Mouse (Mus musculus): ENCODE measurements around the gene Enc1. TPM values are rescaled to one million over a fixed set of nuclear protein-coding genes. Genes with fewer than 3 reads are reported as not detected.
A peak's percentile ranks its signal among the peaks of the same experiment; 100 is the strongest.

The Enc1 gene
- total RNA-seq, 2 experiments from 2014 or later, result 1.1 to 4.8 TPM

GRCm38 (mm10) chr13:97291354-97291753, 50.4 kb downstream of the Enc1 start:
- intact Hi-C loops (cut with DNase I), result no loop called here
- no peak for DNase-seq
- Histone ChIP-seq H3K27ac (no peak overlapping the region), H3K4me3 (no peak overlapping the region)
- TF ChIP-seq CTCF (IDR thresholded peaks at IDR 0.05), result no peak

GRCm38 (mm10) chr13:97292026-97292425, 51.1 kb downstream of the Enc1 start:
- Histone ChIP-seq H3K4me3 (no peak overlapping the region), H3K27ac (no peak overlapping the region)
- intact Hi-C loops (cut with DNase I), result no loop called here
- TF ChIP-seq CTCF (IDR thresholded peaks at IDR 0.05), result no peak
- DNase-seq, result no peak

- H3K4me3 ChIP-seq, result no peak overlapping the region
- TF ChIP-seq CTCF (IDR thresholded peaks at IDR 0.05), result no peak
- no peak overlapping the region for H3K27ac ChIP-seq
- intact Hi-C loops (cut with DNase I), result no loop called here
- DNase-seq, result no peak
Measured at GRCm38 (mm10) chr13:97292451-97293245, 51.7 kb downstream of the Enc1 start.

GRCm38 (mm10) chr13:97295101-97295852, 54.4 kb downstream of the Enc1 start:
- H3K27ac ChIP-seq, result peak overlapping the region; percentile 65
- peak; percentile 56 for DNase-seq
- H3K4me3 ChIP-seq, result no peak overlapping the region; the same call in 1 of the 2 replicates
- no peak for TF ChIP-seq CTCF (IDR thresholded peaks at IDR 0.05)
- intact Hi-C loops (cut with DNase I), result no loop called here

- intact Hi-C loops (cut with DNase I), result no loop called here
- H3K4me3 ChIP-seq, result no peak overlapping the region; the same call in 1 of the 2 replicates
- DNase-seq, result no peak
- H3K27ac ChIP-seq, result peak overlapping the region; percentile 65
- TF ChIP-seq CTCF (IDR thresholded peaks at IDR 0.05), result no peak
Measured at GRCm38 (mm10) chr13:97295853-97296219, 54.9 kb downstream of the Enc1 start.

GRCm38 (mm10) chr13:97296281-97296680, 55.4 kb downstream of the Enc1 start:
- H3K27ac ChIP-seq, result no peak overlapping the region
- no peak for TF ChIP-seq CTCF (IDR thresholded peaks at IDR 0.05)
- DNase-seq, result no peak
- no peak overlapping the region for H3K4me3 ChIP-seq
- intact Hi-C loops (cut with DNase I), result no loop called here

- intact Hi-C loops (cut with DNase I), result no loop called here
Measured at GRCm38 (mm10) chr13:97296757-97297156, 55.9 kb downstream of the Enc1 start.

GRCm38 (mm10) chr13:97297418-97298050, 56.6 kb downstream of the Enc1 start:
- no peak for TF ChIP-seq CTCF (IDR thresholded peaks at IDR 0.05)
- intact Hi-C loops (cut with DNase I), result no loop called here
- H3K27ac ChIP-seq, result peak overlapping the region; percentile 28; the same call in 1 of the 2 replicates
- H3K4me3 ChIP-seq, result no peak overlapping the region
- DNase-seq, result no peak

More at GRCm38 (mm10) chr13:97296757-97297156, 55.9 kb downstream of the Enc1 start:
- no peak for TF ChIP-seq CTCF (IDR thresholded peaks at IDR 0.05)
- no peak for DNase-seq
- Histone ChIP-seq H3K4me3 (no peak overlapping the region), H3K27ac (no peak overlapping the region; the same call in 1 of the 2 replicates)

GRCm38 (mm10) chr13:97298896-97299295, 58.0 kb downstream of the Enc1 start:
- intact Hi-C loops (cut with DNase I), result no loop called here
- TF ChIP-seq CTCF (IDR thresholded peaks at IDR 0.05), result no peak

GRCm38 (mm10) chr13:97299877-97300873, 59.3 kb downstream of the Enc1 start:
- TF ChIP-seq CTCF (IDR thresholded peaks at IDR 0.05), result no peak
- Histone ChIP-seq H3K27ac (no peak overlapping the region), H3K4me3 (no peak overlapping the region)
- no peak for DNase-seq
- intact Hi-C loops (cut with DNase I), result no loop called here

More at GRCm38 (mm10) chr13:97298896-97299295, 58.0 kb downstream of the Enc1 start:
- Histone ChIP-seq H3K4me3 (no peak overlapping the region), H3K27ac (no peak overlapping the region)
- DNase-seq, result no peak

Other genes starting within 250 kb of the Enc1 start
- gene 1700029F12Rik, start 206.7 kb upstream of the Enc1 start, total RNA-seq (2021), result not detected
- not detected for gene Fam169a, start 173.8 kb upstream of the Enc1 start, total RNA-seq (2021)
- 1 to 10 TPM in 1 of 2 experiments, not detected in 1; 7.3 TPM for gene Gm6169, start 141.9 kb upstream of the Enc1 start, total RNA-seq (2021)
- gene Gfm2, start 103.2 kb upstream of the Enc1 start, total RNA-seq (2021), result 10 to 100 TPM; 45.8 to 58.9 TPM
- gene Nsa2, start 103.2 kb upstream of the Enc1 start, total RNA-seq (2021), result 10 to 100 TPM; 41.5 to 48.3 TPM
- 10 to 100 TPM in 1 of 2 experiments, 1 to 10 TPM in 1; 7.6 to 10.9 TPM for gene Hexb, start 42.7 kb upstream of the Enc1 start, total RNA-seq (2021)